Mouse (Mus musculus): Measurements from ENCODE around the gene Trpm3. TPM values are rescaled to one million over a fixed set of nuclear protein-coding genes. Genes with fewer than 3 reads are reported as not detected.

Gene Trpm3
- total RNA-seq, 2 experiments from 2014 or later = 0.07 TPM; not detected in 1

- ATAC-seq (replicated peaks; ENCODE audit: poor library complexity) = no peak
Measured at GRCm38 (mm10) chr19:22960450-22961265, 821.8 kb downstream of the Trpm3 start.

DNA sequence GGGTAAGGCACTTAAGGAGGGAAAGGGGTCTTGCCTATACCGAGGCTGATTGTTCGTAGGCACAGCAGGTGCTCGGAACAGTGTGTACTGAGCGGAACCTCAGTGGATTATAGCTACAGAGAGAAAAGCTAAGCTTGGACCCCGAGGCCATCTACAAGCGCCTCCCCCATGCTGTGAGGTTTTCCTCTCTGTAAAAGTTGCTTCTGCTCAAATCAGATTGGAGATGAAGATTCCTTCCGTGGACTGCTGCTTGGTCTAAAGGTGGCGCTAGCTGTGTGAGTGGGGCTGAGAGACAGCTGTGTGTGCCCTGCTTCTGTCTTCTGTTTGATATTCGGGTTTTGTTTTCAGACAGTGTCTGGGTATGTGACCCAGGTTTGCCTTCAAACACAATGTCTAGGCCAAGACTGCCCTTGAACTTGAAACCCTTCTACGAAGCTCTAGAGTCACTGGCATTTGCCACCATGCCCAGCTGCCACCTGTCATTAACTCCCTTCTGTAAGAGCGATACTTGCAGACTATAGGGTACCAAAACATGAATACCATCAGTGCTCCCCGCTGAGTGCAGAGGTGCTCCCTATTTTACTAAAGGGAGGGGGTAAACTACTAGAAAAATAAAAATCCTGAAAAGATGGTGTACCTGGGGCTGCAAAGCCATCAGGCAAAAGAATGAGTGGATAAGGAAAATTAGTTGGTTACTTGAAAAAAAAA is 823.3 kb downstream of the Trpm3 start:
- no peak for ATAC-seq (replicated peaks; ENCODE audit: poor library complexity)

- no peak for ATAC-seq (replicated peaks; ENCODE audit: poor library complexity)
Measured at GRCm38 (mm10) chr19:22962731-22963130, 823.9 kb downstream of the Trpm3 start.

DNA sequence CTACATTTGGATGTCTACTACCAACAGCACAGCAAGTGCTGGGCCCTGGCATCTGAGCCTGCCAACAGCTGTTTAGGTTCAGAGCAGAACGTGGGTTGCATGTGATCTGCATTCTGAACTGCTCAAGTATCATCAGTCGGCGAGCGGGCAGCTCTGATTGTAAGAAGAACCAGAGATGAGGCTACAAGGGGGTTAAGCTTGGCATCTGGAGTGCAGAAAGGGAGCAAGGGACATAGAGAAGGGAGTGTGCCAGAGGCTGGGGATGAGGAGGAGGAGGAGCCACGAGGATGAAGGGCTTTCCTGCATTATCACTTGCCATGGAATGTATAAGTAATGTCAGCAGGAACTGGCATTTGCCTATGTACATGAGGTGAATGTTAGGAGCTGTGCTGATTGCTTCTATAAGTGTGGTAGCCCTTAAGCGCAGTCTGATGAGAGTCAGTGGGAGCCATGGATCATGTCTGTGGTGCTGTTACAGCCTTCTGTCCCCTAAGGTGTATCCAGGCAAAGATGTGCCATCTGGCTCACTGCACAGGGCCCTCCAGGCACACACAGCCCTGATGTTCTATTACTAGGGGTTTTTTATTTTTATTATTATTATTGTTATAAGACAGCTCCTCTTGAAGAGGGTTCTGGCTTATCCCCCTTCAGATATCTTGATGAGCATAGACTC is 825.0 kb downstream of the Trpm3 start:
- ATAC-seq (replicated peaks; ENCODE audit: poor library complexity) = no peak

GRCm38 (mm10) chr19:22965470-22965869 is 826.6 kb downstream of the Trpm3 start:
- ATAC-seq (replicated peaks; ENCODE audit: poor library complexity) = no peak

DNA sequence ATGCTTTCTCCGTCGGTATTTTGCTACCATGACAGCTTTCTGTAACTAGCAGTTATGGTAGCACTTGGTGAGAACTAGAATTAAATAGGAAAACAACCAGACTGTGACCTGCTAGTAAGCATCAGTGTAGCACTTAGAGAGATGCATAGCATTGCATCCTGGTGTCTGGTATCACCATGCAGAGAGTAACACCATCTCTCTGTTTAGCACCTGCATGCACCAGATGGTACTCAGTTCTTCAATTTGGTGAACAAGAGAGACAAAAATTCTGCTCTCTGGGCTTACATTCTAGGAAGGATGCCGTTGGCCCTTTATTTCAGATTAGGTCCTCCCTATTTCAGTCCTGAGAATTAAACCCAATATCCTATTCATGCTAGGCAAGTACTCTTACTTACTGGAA is 834.4 kb downstream of the Trpm3 start:
- ATAC-seq (replicated peaks; ENCODE audit: poor library complexity) = no peak

- peak; percentile 93 for ATAC-seq (replicated peaks; ENCODE audit: poor library complexity)
Measured at GRCm38 (mm10) chr19:22973727-22974126, 834.9 kb downstream of the Trpm3 start.

GRCm38 (mm10) chr19:22975801-22976200 is 837.0 kb downstream of the Trpm3 start:
- ATAC-seq (replicated peaks; ENCODE audit: poor library complexity) = no peak

DNA sequence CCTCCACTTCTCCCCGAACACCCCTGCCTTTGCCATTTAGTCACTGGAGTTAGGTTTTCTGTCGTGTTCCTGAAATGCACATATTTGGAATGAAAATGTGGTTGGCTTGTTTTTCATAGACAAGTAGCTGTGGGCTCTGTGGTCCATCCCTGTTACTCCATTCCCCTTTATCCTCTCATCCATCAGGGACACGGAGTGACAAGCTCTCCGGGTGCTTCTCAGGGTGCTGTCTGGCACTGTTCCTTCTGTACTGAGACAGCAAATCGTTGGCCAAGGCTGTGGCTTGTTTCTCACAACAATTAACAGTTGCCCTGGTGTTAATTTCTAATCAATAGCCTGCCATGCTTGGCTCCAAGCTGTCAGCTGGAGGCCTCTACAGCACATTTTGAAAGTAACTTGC is 838.7 kb downstream of the Trpm3 start:
- no peak for ATAC-seq (replicated peaks; ENCODE audit: poor library complexity)

DNA sequence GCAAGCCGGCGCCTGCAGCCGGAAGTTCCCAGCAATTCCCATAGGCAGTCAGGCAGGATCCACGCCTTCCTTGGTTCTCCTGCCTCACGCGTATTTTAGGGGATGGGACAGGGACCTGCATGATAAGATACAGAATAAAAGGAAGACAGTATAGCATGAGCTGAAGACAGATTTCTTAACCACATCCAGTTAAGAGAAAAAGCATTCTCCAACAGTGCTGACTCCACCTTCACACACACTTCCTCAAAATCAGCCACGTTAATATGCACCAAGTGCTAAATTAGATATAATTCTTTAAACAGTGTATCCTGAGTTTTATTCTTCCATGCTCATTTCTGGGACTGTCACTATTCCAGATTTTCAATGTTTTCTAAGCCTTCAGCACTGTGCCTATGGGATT is 839.9 kb downstream of the Trpm3 start:
- ATAC-seq (replicated peaks; ENCODE audit: poor library complexity) = peak; percentile 77

GRCm38 (mm10) chr19:22979191-22979590 is 840.3 kb downstream of the Trpm3 start:
- ATAC-seq (replicated peaks; ENCODE audit: poor library complexity) = 0 out of 2 replicates have a peak, but pooled peaks have one; percentile 31

DNA sequence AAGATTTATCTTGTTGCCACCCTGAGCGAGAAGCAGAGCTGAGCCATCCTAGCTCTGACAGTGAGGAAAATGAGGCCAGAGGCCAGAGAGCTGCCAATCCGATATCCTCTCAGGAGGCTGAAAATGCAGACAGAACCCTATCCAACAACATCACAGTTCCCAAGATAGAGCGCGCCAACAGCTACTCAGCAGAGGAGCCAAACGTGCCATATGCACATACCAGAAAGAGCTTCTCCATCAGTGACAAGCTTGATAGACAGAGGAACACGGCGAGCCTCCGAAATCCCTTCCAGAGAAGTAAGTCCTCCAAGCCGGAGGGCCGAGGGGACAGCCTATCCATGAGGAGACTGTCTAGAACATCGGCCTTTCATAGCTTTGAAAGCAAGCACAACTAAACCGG is 849.1 kb downstream of the Trpm3 start:
- ATAC-seq (replicated peaks; ENCODE audit: poor library complexity) = no peak

DNA sequence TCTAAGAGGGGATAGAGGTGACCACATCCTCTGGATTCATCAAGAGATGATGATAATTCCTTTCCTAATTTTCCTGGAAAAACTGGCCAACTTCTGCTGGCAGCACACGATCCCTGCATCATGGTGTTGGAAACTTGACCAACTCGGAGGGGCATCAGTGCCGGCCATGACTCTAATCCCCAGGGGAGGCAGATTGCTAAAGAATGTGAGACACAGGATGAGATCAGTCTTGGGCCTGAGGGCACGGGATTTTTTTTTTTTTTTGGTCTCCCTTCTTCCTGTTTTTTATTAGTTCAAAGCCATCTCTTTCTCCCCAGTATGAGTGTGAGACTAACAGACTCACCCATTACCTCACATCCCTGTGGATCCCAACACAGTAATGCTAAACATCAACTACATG is 855.1 kb downstream of the Trpm3 start:
- ATAC-seq (replicated peaks; ENCODE audit: poor library complexity) = no peak

- ATAC-seq (replicated peaks; ENCODE audit: poor library complexity) = no peak
Measured at GRCm38 (mm10) chr19:22994531-22994930, 855.7 kb downstream of the Trpm3 start.

GRCm38 (mm10) chr19:23000293-23000692 is 861.4 kb downstream of the Trpm3 start:
- ATAC-seq (replicated peaks; ENCODE audit: poor library complexity) = no peak

GRCm38 (mm10) chr19:23003861-23004260 is 865.0 kb downstream of the Trpm3 start:
- ATAC-seq (replicated peaks; ENCODE audit: poor library complexity) = no peak

GRCm38 (mm10) chr19:23005851-23006250 is 867.0 kb downstream of the Trpm3 start:
- ATAC-seq (replicated peaks; ENCODE audit: poor library complexity) = no peak

DNA sequence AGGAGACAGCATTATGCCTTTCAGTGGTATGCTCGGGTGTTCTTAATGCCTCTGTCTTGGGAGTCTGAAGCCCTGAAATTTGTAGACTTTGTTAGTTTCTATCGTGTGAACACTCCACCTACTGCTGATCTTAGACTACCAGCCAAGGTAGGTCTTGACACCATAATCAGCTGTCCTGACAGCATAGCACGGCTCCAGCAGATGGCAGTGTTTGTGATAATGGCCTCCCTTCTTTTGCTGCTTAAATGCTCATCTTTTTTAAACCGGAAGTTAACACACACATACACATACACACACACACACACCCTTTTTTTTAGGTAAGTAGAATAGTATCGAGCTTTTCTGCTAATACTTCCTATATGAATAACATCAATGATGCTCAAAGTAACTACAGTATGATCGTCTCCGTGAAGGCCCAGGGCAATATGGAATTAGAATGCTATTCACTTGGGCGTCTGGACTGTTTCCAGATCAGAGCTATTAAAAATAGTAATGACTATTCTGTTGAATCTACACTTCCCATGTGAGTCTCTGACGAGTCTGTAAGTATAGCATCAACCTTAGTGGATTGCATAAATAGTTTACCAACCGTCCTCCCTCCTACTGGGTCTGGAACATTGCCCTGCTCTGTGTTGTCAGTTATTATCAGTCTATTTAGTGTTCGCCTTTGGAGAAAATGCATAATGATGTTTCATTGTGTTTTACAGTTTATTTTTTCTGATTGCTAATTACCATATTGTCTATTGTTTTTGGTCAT is 867.8 kb downstream of the Trpm3 start:
- ATAC-seq (replicated peaks; ENCODE audit: poor library complexity) = peak; percentile 80

GRCm38 (mm10) chr19:23013695-23014094 is 874.8 kb downstream of the Trpm3 start:
- ATAC-seq (replicated peaks; ENCODE audit: poor library complexity) = no peak

DNA sequence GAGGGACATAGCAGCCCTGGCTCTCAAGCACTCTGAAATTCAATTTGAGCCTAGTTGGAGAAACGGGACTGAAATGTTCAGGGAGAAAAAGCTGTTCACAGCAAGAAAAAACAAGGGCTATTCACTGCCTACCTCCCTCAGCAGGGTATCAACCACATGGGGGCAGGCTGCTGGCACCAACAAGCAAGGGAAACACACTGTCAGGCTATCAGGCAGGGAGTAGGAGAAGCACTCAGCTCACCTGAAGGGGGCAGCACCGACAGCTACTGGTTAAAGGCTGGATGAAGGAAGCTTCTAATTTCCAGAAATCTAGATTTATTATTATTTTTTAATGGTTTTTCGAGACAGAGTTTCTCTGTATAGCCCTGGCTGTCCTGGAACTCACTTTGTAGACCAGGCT is 876.7 kb downstream of the Trpm3 start:
- ATAC-seq (replicated peaks; ENCODE audit: poor library complexity) = peak; percentile 100

GRCm38 (mm10) chr19:23018186-23018727 is 879.4 kb downstream of the Trpm3 start:
- no peak for ATAC-seq (replicated peaks; ENCODE audit: poor library complexity)
